Mouse (Mus musculus): ENCODE data around the gene Hrh3.

Gene Hrh3

DNA sequence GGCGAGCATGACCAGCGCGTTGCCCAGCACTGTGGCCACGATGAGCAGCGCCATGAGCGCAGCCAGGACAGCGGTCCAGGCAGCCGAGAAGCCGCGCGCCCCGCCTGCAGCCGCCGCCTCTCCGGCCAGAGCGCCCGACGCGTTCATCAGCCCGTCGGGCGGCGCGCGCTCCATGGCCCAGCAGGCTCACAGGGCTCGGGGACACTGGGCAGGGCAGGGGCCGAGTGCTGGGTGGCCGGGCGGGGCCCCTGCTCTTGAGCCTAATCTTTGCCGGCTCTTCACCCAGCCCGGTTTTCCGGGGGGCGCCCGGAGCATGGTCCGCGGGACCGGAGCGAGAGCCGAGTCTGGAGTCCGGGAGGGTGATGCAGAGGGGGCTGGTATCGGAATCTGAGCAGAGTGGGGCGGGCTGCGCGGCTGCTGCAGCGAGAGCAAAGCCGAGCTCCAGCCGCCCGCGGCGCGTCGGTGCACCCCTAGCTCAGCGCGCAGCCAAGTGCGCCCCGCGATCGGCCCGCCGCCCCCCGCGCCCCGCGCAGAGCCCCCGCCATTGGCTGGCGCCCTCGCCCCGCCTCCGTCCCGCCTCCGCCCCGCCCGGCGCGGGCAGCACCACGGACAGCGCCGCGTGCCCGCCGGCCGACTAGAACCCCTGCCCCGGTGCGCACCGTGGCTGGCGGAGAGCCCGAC, at the start of gene Hrh3:
Gene Hrh3 (minus strand): TSS at position 511 of the 681 bp plus-strand sequence.
- peak; percentile 72 for DNase-seq (ENCODE audit: low spot score)

DNA sequence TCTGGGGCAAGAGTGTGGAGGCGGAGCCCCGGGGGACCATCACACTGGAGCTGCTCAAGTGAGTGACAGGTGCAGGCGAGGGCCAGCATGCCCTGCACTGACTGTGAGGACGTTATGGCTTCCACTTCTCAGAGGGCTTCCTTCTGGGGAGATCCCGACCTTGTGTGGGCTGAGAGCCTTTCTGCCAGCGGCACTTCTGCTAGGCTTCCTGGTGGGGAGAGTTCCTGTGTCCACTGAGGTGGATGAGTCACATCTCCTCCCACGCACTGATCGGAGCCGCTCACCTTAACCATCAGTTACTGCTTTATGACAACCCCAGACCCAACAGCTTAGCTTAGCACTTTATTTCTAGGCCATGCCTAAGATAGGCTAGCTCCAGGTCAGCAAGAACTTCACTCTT, 44.3 kb upstream of the Hrh3 start:
- no peak for DNase-seq (ENCODE audit: low spot score)

DNA sequence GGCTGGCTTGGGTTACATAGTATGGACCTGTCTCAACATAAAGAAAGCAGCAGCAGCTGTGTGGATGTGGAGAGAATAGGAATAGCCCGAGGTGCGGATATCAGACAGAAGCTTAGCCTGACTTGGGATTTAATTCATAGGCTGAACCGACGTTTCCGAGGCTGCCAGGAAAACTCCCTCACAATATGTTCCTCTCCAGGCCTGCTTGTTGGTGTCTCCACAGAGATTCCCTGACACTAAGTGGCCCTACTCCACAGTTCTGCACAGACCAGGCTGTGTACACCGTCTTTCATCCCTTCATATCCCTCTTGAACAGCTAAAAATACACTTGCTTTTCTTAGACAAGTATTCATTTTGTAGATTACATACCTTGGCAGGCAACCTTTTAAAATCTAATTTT, 43.1 kb upstream of the Hrh3 start:
- no peak for DNase-seq (ENCODE audit: low spot score)

DNA sequence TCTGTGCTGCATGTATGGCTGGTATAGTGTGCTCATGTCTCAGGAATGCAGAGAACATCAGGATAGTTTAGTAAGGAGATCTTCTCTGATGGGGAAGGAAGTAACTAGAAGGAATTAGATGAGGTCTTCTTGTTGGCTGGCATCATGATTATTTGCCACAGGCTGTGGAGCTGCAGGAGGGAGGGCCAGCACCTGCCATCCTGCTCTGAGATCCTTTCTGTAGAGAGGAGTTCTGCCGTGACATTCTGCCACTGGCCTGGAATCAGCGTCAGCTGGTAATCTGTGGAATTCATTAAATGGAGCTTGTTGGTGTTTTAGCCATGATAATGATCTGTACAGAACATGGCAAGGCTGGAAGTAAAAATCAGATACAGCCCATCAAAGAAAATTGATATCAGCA, 41.8 kb upstream of the Hrh3 start:
- DNase-seq (ENCODE audit: low spot score), result no peak

DNA sequence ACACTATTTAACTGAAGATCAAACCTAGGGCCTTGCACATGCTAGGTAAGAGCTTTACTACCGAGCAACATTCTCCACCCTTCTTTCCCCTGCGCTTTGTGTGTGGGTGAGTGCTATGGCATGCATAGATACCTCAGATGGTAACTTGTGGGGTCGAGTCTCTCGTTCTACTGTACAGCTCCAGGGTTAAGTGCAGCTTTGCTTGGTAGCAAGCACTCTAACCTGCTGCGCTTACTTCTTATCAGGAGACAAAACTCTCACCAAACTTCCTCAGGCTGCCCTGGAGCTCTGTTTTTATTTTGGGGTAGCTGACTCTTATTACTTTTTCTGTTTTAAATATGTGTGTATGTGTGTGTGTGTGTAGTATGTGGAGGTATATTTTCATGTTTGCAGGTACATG, 31.1 kb upstream of the Hrh3 start:
- no peak for DNase-seq (ENCODE audit: low spot score)

DNA sequence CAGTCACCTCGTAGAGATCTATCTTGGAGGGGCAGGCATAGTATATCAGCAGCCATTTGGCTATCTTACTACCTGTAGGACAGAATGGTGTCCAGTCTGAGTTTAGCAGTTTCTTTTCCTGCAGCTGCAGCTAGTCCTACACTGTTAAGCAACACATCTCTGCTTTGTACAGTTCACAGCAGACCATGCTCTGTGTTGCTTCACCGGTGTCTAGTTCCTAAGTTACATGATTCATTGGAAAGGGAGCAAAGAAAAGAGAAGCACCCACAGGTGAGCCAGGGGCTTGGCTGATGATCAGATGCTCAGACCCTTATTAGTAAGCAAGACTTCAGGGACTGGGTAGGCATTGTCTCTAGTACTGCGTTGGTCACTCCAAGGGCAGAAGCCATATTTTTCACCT, 29.6 kb upstream of the Hrh3 start:
- no peak for DNase-seq (ENCODE audit: low spot score)

DNA sequence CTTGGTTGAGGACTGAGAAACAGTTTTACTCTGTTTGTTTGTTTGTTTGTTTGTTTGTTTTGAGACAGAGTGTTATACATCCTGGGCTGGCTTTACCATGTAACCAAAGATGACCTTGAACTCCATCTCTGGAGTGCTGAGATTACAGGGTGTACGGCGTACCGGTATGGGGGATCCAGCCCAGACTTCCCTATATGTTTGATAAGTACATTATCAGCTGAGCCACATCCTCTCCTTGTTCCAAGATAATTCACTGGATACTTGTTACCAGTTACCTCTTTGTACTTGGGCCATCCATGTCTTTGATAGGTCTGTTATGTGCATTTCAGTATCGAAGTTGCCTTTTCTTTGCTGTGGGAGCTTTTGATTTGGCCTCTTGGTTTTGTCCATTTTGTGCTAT, 28.9 kb upstream of the Hrh3 start:
- no peak for DNase-seq (ENCODE audit: low spot score)

DNA sequence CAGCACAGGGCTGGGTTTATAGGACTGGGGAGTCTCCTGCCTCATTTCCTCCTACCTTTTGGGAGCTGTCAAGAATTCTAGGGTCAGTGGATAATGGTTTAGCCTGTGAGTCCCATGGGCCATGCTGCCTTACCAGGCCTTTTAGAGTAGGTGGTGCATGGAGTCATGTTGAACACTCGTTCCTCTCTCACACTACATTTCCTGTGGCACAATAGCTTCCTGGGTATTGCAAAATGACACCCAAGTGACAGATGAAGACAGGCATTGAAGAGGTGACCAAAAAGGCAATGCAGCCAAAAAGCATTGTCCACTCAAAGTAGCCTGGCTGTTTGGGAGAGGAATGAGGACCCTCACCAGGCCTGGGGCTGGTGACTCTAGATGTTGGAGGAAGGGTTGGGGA, 23.4 kb upstream of the Hrh3 start:
- DNase-seq (ENCODE audit: low spot score), result no peak

DNA sequence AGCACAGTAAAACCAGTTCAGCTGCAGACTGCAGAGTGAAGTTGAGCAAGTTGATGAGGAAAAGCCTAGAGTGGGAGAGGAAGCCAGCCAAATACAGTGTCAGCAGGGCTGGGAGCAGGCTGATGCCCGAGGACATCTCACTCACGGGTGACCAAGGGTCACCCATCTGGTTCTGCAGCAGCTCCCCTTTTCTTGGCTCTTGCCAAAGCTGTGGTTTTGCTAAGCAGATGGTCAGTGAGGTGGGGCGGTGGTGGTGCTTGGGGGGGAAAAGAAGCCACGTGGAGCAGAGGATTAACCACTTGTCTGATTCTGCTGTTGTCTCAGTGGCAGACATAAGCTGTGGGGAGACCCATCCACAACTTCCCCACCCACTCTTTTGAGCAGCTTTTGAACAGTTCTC, 21.9 kb upstream of the Hrh3 start:
- DNase-seq (ENCODE audit: low spot score), result peak; percentile 48

DNA sequence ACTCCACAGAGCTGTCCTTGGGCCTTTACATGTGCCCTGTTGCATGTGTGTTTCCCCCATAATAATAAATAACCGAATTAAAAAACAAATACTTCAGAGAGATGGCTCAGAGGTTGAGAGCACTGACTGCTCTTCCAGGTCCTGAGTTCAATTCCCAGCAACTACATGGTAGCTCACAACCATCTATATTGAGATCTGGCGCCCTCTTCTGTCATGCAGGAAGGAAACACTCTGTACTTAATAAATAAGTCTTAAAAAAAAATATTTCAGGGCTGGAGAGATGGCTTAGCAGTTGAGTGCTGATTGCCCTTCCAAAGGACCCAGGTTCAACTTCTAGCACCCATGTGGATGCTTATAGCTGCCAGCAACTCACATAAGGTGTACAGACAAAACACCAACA, 19.9 kb upstream of the Hrh3 start:
- no peak for DNase-seq (ENCODE audit: low spot score)

DNA sequence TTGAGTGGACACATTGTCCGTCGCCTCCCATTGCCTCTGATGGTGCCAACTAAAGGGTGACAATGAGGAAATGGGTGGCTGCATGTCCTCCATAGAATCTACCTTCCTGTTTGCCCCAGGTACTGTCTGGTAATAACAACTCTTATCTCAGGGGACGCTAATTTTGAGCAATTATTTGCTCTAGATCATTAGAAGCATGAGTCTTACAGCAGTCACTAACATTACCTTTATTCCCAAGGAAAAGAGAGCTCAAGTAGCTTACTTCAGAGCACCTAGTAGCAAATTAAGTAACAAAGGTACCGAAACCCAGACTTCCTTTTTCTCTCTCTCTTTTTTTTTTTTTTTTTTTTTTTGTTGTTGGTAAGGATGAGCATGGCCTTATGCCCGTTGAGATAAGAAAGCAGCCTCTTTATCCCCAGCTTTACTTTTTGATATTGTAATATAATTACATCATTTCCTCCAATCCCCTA, 16.0 kb upstream of the Hrh3 start:
- no peak for DNase-seq (ENCODE audit: low spot score)

DNA sequence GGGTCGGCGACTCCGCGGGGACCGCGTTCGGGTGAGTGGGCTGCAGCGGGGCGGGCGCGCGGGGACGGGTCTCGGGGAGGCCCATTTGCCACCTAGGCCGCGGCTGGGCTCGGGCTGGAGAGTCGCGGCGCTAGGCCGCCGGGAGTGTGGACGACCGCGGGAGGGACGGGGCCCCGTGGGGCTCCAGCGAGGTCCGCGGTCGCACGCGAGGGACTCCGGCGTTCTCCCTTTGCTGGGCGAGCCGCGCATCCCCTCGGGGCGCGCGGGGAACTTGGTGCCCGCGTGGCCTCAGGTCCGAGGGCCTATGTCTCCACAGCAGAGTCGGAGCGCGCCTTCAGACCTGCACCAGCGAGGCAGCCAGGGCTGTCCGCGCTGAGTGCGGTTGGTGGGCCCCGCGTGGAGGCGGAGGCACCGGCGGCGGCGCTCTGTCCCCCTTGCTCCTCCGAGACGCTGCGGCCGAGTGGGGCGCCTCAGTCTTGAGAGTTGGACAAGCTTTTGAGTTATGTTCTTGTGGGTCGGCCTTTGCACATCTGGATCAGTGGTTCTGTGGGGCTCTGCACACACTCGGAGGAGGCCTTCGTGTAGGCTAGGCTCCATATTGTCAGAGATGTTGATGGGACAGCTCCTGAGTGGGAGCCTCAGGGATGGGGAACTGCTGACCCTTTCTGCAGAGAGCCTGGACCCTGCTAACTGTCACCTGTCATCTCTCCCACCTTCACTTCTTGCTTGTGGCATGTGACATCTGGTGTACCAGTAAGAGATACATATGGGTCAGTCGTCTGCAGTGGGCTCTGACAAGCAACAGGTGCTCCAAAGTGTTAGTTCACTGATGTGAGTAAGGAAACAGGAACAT, 15.4 kb upstream of the Hrh3 start:
- DNase-seq (ENCODE audit: low spot score), result peak; percentile 51

DNA sequence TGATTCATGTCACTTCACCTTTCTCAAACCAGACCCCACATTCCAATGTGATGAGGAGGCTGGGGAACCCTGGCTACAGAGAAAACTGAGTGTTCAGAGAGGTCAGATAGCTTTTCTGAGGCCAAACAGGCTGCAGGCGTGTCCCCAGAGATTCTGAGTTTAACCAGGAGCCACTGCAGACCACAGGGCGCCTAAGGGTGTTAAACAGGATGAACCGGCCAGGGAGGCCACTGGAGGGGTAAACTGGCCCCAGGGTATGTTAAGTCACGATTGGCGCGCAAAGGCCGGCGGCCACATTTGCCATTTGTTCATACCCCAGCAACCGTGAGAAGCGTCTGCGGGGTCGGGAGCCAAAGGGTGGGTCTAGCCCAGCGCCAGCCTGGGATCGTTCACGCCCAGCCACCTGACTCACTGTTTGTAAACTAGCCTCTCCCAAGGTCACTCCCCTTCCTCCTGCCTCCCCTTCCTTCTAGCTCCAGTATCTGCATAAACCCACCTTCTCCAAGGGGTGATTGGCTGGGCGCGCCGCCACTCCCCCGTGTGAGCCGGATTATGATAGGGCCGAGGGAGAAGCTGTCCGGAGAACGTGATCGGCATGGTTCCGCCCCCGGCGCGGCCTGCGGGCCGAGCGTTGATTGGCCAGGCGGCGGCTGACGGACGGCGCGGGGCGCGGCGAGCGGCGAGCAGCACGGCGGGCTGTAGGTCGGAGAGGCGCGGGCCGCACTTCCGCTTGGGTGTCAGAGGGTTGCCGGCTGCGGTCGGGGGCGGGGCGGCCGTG, 14.6 kb upstream of the Hrh3 start, which contains the start of gene Osbpl2:
Gene Osbpl2 (plus strand): TSS at position 646 of the 778 bp plus-strand sequence.
- peak; percentile 98 for DNase-seq (ENCODE audit: low spot score)

DNA sequence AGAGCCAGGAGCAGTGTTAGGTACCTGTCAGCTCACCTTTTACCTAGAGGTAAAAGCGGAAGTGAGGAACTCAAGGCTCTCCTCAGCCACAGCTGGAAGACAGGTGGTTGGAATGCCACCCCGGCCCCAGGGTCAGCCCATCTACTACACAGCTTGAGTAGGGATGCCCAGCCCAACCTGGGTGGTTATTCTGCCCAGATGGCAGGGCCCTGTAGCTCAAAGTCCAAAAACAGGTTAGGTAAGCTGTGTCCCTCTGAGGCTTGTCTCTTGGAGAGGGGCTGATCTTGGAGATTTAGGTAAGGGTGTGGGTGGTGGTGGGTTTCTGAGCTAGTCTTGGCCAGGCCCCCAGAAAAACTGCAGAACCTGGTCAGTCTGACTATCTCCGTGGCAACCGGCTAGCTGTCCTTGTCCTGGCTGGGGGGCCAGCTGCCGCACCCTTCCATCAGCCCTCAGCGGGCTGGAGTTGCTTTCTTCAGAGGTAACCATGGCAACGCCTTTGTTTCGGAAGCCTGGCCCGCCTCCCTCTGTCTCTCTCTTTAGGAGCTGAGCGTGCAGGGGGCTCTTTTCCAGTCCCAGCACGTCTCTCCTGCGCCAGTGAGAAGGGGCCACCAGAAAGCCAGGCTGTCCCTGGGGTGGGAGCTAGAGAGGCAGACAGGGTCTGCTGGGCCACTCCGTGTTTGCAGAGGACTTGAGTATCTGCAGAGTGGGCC, 13.4 kb upstream of the Hrh3 start:
- peak; percentile 73 for DNase-seq (ENCODE audit: low spot score)

DNA sequence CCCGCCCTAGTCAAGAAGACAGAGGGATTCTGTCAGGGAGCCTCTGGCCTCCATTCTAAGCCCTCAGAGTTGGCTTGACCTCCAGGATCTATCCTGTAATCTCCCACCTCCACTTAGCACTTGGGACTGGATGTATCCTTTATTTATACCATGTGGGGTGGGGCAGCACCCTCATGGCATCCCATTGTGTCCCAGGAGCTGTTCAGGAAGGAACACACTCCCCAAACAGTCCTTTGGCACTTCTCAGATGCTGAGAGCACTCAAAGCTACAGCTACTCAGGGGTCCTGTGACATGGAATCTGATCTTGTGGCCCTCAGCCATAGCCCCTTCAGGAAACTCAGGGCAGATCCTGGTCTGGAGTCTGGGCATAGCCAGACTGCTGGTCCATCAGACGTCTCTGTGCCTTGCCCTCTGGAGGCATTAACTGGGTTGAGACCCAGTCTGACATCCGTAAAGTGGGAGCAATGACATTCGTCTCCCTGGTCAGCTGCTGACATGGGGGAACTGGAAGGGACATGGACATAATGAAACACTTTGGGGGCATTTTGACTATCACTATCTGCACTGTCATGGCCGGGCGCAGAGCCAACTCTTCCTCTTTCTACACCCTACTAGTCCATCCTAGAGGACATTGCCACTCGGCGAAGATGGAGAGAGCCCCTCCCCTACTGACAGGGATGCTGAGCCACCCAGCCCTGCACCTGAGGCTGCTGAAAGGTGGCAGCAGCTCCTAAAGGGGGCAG, 12.6 kb upstream of the Hrh3 start:
- no peak for DNase-seq (ENCODE audit: low spot score)

DNA sequence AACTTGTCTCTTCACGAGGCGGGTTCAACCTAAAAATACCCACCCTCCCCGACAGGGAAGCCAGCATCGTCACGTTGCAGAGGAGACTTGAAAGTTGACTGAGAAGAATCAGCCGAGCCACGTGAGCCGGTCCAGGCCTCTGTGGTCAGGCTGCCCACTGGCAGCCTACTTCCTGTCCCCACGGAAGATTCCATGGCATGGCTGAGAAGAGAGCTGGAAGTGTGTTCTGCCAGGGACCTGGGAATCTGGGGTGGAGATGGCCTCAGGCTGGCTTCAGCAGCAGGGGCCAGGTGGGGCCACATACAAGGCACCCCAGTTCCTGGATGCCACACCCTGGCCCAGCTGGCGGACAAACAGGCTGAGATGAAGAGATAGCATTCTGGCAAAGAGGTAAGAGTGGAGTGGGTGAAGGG, 11.8 kb upstream of the Hrh3 start:
- DNase-seq (ENCODE audit: low spot score), result no peak

DNA sequence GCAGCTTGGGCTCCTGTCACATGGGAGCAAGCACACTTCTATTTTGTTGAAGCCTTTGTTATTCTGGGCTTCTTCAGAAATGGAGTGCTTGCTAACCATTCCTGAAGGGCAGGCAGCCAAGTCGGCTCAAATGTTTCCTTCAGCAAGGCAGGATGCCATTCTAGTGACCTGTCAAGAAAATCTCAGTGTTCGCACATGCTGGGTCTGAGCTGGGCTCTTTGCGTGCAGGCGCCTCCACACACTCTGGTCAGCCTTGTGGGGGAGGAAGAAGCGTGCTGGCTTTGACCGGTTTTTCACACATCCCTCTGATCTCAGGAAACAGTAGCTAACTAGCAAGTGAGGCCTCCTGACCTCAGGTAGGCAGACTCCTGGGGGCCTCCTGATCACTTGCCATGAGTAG, 11.0 kb upstream of the Hrh3 start:
- no peak for DNase-seq (ENCODE audit: low spot score)

DNA sequence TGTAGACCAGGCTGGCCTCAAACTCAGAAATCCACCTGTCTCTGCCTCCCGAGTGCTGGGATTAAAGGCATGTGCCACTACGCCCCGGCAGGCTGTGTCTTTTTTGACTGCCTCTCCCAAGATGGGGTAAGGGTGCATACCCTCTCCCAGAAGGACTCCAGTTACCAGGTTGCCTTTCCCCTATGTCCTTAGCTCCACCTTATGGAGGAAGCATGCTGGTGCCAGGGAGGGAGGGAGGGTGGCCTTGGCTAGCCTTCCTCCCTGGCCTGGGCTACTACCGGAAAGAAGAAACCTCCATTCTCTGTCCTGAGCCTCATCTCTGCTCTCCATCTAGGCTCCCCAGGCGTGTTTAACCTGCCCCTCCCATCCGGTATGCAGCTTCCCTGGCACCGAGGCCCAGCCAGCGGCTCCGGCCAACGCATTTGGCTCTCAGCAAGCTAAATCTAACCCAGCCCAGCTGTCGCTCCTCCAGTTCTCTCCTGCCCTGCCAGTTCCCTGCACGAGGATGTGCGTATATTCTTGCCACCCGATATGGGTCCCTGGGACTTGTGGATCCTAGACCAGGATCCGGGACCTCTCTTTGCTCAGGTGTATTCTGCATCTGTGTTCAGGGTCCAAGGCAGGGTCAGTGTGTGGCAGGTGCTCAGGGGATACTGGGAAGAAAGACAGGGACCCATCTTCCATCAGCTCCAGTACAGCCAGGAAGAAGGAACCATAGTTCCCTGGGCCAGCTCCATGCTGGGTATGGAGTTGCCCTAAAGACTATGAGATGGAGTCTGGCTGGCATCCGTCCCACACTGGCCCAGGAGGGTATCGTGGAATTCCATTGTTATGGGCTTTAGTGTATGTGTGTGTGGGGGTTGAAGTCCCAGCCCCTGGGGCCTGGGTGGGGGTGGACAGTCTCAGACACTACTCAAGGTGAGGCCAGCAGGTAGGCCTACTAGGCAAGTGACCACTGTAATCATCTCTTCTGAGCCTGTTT, 9.9 kb upstream of the Hrh3 start:
- DNase-seq (ENCODE audit: low spot score), result no peak

DNA sequence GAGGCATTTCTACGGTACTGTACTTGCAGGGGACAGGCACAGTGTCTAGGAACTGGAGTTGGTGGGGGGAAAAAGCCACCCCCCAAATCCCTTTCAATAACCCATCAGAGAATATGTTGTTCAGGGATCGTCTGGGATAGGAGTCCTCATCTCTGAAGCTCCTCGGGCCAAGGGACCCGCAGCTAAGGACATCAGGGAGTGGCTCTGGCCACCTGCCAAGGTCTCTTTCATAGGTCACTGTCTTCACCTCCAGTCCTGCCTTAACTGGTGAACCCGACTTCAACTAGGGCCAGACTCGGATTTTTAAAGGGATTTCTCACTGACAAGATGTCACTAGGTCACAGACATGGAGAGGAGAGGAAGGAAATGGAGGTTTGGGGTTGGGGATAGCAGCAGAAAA, 4.0 kb upstream of the Hrh3 start:
- no peak for DNase-seq (ENCODE audit: low spot score)

DNA sequence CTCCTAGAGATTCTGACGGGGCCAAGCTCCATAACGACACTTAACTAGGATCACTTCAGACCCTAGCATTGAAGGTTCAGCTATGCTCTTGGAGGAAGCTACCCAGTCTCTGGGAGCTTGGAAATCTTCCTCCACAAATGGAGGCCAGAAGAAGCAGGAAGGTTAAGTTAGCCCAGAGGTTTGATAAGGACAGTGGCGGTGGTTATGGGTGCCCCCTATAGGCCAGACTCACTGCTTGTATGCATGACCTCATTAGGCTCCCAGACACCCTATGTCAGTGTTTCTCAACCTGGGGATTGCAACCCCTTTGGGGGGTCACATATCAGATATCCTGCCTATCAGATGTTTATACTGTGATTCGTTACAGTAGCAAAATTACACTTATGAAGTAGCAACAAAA, 2.8 kb upstream of the Hrh3 start:
- DNase-seq (ENCODE audit: low spot score), result peak; percentile 54
